Mouse (Mus musculus) small intestine, adult 2 months (tissue): Measurements from ENCODE around the gene Lnx1.

Source experiments
- CTCF ChIP-seq: fragments of 200-500 bp; IDR thresholded peaks from 2 replicates; pipeline ENCODE4 v1.5.1; 2012; ENCODE audit warnings: low read depth, mild to moderate bottlenecking, control low read depth, inconsistent platforms, low read length, moderate library complexity, mixed read lengths; ENCODE audit not compliant: insufficient replicate concordance, insufficient read length; ENCODE audit errors: extremely low read depth
- POLR2A ChIP-seq: fragments of 200-500 bp; IDR thresholded peaks from 2 replicates; pipeline ENCODE4 v1.6.1; 2012; ENCODE audit warnings: low read depth, mild to moderate bottlenecking, control low read depth, inconsistent platforms, low read length, moderate library complexity

DNA sequence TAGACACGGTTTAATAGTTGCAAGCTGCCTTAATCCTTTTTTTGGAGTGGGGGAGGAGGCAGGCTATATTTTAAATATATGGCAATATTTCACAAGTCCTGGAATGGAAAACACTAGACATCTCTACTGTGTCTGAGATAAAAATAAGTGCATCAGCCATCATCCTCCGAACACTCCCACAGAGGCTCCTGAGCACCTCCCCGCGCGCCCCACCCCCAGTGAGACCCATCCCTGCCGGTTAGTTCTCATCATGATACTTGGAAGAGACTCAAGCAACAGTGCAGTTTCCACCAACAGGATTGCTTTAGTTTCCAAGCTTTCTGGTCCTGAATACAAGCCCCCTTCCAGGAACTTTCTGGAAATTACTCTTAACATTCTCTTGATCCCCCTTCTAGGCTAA is 63.2 kb downstream of the Lnx1 start:
- TF ChIP-seq POLR2A (no peak), CTCF (no peak)
